ENCODE assay signal across 8 mouse cellular contexts in the genomic region with DNA sequence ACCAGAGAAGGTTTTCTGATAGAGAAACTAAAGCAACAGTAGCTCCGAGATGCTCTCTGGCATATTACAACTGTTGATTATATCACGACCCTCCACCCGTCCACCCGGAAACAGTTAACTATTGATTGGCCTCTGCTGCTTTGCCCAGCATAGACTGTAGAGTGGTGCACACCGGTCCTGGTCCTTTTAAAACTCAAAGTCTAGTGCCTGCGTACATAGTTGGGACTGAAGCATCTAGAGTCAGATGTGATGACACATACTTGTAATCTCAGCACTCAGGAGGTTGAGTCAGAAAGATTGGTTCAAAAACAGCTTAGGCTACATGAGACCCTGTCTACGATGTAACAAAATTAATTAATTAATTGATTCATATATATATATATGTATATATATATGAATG. TPM values are rescaled to one million over a fixed set of nuclear protein-coding genes. Genes with fewer than 3 reads are reported as not detected.
DNase-seq lines count a peak whose midpoint lies in the region; ATAC-seq and TF ChIP-seq lines count a peak whose summit lies in the region.

No protein-coding gene starts in this region.

- TF ChIP-seq CTCF in bone marrow macrophage, adult 2 months (IDR thresholded peaks at IDR 0.05; ENCODE audit: low read depth, low read length) = no peak

- H3K9ac ChIP-seq in kidney, embryonic 16.5 days (replicated peaks; ENCODE audit: low read length) = peak overlapping the region; percentile 74
- peak overlapping the region; percentile 82 for H3K9ac ChIP-seq in hindbrain, embryonic 16.5 days (ENCODE audit: low read depth, low read length)
- H3K9ac ChIP-seq in midbrain, embryonic 15.5 days = peak overlapping the region; percentile 83; the same call in 1 of the 2 replicates

- no peaks in the 10 kb centered on the region for H3K27me3 ChIP-seq in kidney, embryonic 16.5 days (ENCODE audit: insufficient read depth, low read length)
- no peaks in the 10 kb centered on the region for H3K27me3 ChIP-seq in hindbrain, embryonic 16.5 days (replicated peaks; ENCODE audit: control insufficient read depth, insufficient read depth, low read length)
- H3K27me3 ChIP-seq in midbrain, embryonic 15.5 days (replicated peaks) = no peaks in the 10 kb centered on the region

- peak overlapping the region; percentile 74 for H3K4me3 ChIP-seq in kidney, embryonic 16.5 days (ENCODE audit: low read length)
- peak overlapping the region; percentile 79 for H3K4me3 ChIP-seq in bone marrow macrophage, adult 2 months (ENCODE audit: insufficient read depth, low read length)
- peak overlapping the region; percentile 82 for H3K4me3 ChIP-seq in hindbrain, embryonic 16.5 days (ENCODE audit: low read length)
- peak overlapping the region; percentile 96 for H3K4me3 ChIP-seq in midbrain, embryonic 15.5 days

- H3K4me2 ChIP-seq in kidney, embryonic 16.5 days (replicated peaks; ENCODE audit: low read depth, low read length) = peak overlapping the region; percentile 58
- peak overlapping the region; percentile 76 for H3K4me2 ChIP-seq in hindbrain, embryonic 16.5 days (ENCODE audit: low read length)
- peak overlapping the region; percentile 79 for H3K4me2 ChIP-seq in midbrain, embryonic 15.5 days

- peaks cover 9% of the 10 kb centered on the region for H3K4me1 ChIP-seq in kidney, embryonic 16.5 days (ENCODE audit: insufficient read depth, low read length)
- H3K4me1 ChIP-seq in bone marrow macrophage, adult 2 months (ENCODE audit: control insufficient read depth, insufficient read depth, low read length) = peaks cover 26% of the 10 kb centered on the region
- H3K4me1 ChIP-seq in hindbrain, embryonic 16.5 days (ENCODE audit: control insufficient read depth, insufficient read depth, low read depth, low read length) = peaks cover 9% of the 10 kb centered on the region
- peaks cover 15% of the 10 kb centered on the region for H3K4me1 ChIP-seq in midbrain, embryonic 15.5 days

- WGBS in kidney, embryonic 16.5 days = 21% methylated on average over 7 of the region's 7 CpGs
- WGBS in hindbrain, embryonic 16.5 days = 28% methylated on average over 7 of the region's 7 CpGs
- WGBS in midbrain, embryonic 15.5 days = 32% methylated on average over 7 of the region's 7 CpGs

- H3K27ac ChIP-seq in kidney, embryonic 16.5 days (ENCODE audit: low read length) = peak overlapping the region; percentile 70; the same call in 1 of the 2 replicates
- peak overlapping the region; percentile 66; the same call in 1 of the 2 replicates for H3K27ac ChIP-seq in bone marrow macrophage, adult 2 months (ENCODE audit: insufficient read depth, low read depth, low read length)
- no peak overlapping the region for H3K27ac ChIP-seq in hindbrain, embryonic 16.5 days (ENCODE audit: low read depth, low read length)
- H3K27ac ChIP-seq in midbrain, embryonic 15.5 days = no peak overlapping the region

- ATAC-seq in kidney, embryonic 16.5 days (ENCODE audit: low FRiP score, low TSS enrichment) = peak; percentile 42; the same call in 1 of the 2 replicates
- ATAC-seq in hindbrain, embryonic 16.5 days = peak; percentile 45; the same call in 1 of the 2 replicates
- no peak for ATAC-seq in midbrain, embryonic 15.5 days (replicated peaks)
- ATAC-seq in inflammation-experienced regulatory T-cells, adult 6 months = no peak

- no peak for TF ChIP-seq POLR2A in bone marrow macrophage, adult 2 months (IDR thresholded peaks at IDR 0.05; ENCODE audit: borderline replicate concordance, low read depth, low read length)

- DNase-seq in kidney, adult 18-20 months = no peak
- DNase-seq in right cerebral cortex, postnatal 14 days = no peak
- DNase-seq in layer of hippocampus, adult 9-10 months (ENCODE audit: low spot score) = no peak

- H3K9me3 ChIP-seq in kidney, embryonic 16.5 days (ENCODE audit: low read length) = no peaks in the 10 kb centered on the region
- H3K9me3 ChIP-seq in hindbrain, embryonic 16.5 days (ENCODE audit: control insufficient read depth, low read length) = no peaks in the 10 kb centered on the region
- H3K9me3 ChIP-seq in midbrain, embryonic 15.5 days = no peaks in the 10 kb centered on the region

- peaks cover 10% of the 10 kb centered on the region; the same call in 1 of the 2 replicates for H3K36me3 ChIP-seq in kidney, embryonic 16.5 days (ENCODE audit: insufficient read depth, low read length)
- H3K36me3 ChIP-seq in hindbrain, embryonic 16.5 days (ENCODE audit: control insufficient read depth, insufficient read depth, low read length) = peaks cover 5% of the 10 kb centered on the region; the same call in 1 of the 2 replicates
- 0 out of 2 replicates have a peak, but pooled peaks cover 6% of the 10 kb centered on the region for H3K36me3 ChIP-seq in midbrain, embryonic 15.5 days (replicated peaks)

RNA-seq across cellular contexts. Expression of a gene that starts 0.7 kb away (rescaled TPM):
- polyA plus RNA-seq in kidney, embryonic 16.5 days (2015; fragmentation: Nextera tagmentation; extraction: Ambion mirVana) = 33.4 and 36.0 TPM in 2 replicates
- 34.2 and 36.5 TPM in 2 replicates for polyA plus RNA-seq in bone marrow macrophage, adult 2 months (2012; ENCODE audit: insufficient read depth, insufficient read length, missing spikeins)
- polyA plus RNA-seq in hindbrain, embryonic 16.5 days (2015; fragmentation: Nextera tagmentation; extraction: Ambion mirVana) = 18.4 and 20.6 TPM in 2 replicates
- 23.1 and 24.4 TPM in 2 replicates for polyA plus RNA-seq in midbrain, embryonic 15.5 days (2015; fragmentation: Nextera tagmentation; extraction: Ambion mirVana)
- 10 to 100 TPM; 31.0 to 32.0 (median 31.7) TPM for polyA plus RNA-seq in inflammation-experienced regulatory T-cells, adult 6 months (2017; shearing (Covaris generic))

RNA-seq across cellular contexts. Expression of a gene that starts 18.4 kb away (rescaled TPM):
- polyA plus RNA-seq in kidney, embryonic 16.5 days (2015; fragmentation: Nextera tagmentation; extraction: Ambion mirVana) = not detected in 2 replicates
- not detected in 2 replicates for polyA plus RNA-seq in bone marrow macrophage, adult 2 months (2012; ENCODE audit: insufficient read depth, insufficient read length, missing spikeins)
- polyA plus RNA-seq in hindbrain, embryonic 16.5 days (2015; fragmentation: Nextera tagmentation; extraction: Ambion mirVana) = not detected in 2 replicates
- polyA plus RNA-seq in midbrain, embryonic 15.5 days (2015; fragmentation: Nextera tagmentation; extraction: Ambion mirVana) = not detected in 2 replicates
- not detected for polyA plus RNA-seq in inflammation-experienced regulatory T-cells, adult 6 months (2017; shearing (Covaris generic))

RNA-seq across cellular contexts. Expression of a gene that starts 43.6 kb away (rescaled TPM):
- polyA plus RNA-seq in kidney, embryonic 16.5 days (2015; fragmentation: Nextera tagmentation; extraction: Ambion mirVana) = 27.1 and 27.4 TPM in 2 replicates
- polyA plus RNA-seq in bone marrow macrophage, adult 2 months (2012; ENCODE audit: insufficient read depth, insufficient read length, missing spikeins) = 43.1 and 43.5 TPM in 2 replicates
- 28.7 and 33.5 TPM in 2 replicates for polyA plus RNA-seq in hindbrain, embryonic 16.5 days (2015; fragmentation: Nextera tagmentation; extraction: Ambion mirVana)
- 42.1 and 42.2 TPM in 2 replicates for polyA plus RNA-seq in midbrain, embryonic 15.5 days (2015; fragmentation: Nextera tagmentation; extraction: Ambion mirVana)
- polyA plus RNA-seq in inflammation-experienced regulatory T-cells, adult 6 months (2017; shearing (Covaris generic)) = 10 to 100 TPM; 15.1 to 34.1 (median 32.3) TPM

Comparison
In these comparisons a context has a peak if more than half of its experiments do, and no peak if none do; other contexts are left out.
1. ATAC-seq: peak in kidney, embryonic 16.5 days (single experiment) and hindbrain, embryonic 16.5 days (single experiment); none in midbrain, embryonic 15.5 days (single experiment) and inflammation-experienced regulatory T-cells, adult 6 months (single experiment).
2. H3K27ac ChIP-seq: peak in kidney, embryonic 16.5 days (single experiment) and bone marrow macrophage, adult 2 months (single experiment); none in hindbrain, embryonic 16.5 days (single experiment) and midbrain, embryonic 15.5 days (single experiment).
3. Peak in every context shown above with its lines, with median percentiles within 50 percentile points of each other: H3K4me2 ChIP-seq, H3K4me3 ChIP-seq and H3K9ac ChIP-seq.